Mouse (Mus musculus) testis, postnatal 10 days (tissue): ENCODE data around the gene Pitpnc1.

ENCODE experiments used
- DNase-seq: peaks from one replicate; pipeline ENCODE4 v3.0.0; 2021; ENCODE audit warnings: low spot score

Gene Pitpnc1

DNA sequence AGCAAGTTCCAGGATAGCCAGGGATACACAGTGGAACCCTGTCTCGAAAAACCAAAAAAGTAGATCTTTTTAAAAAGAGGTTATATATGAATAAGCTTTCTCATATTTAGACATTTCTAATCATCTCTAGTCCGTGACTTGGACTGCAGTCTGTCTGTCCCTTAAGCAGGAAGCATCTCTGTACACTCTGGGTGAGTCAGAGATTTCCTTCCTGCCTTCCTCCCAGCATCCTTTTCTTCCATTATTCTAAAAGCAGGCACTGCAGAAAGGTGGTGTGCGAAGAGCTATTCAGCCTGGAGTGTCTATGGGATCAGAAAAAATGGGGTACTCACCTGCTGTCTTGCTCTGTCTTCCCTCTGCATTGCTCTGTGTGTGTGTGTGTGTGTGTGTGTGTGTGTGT, 100.0 kb downstream of the Pitpnc1 start:
- DNase-seq, result no peak

DNA sequence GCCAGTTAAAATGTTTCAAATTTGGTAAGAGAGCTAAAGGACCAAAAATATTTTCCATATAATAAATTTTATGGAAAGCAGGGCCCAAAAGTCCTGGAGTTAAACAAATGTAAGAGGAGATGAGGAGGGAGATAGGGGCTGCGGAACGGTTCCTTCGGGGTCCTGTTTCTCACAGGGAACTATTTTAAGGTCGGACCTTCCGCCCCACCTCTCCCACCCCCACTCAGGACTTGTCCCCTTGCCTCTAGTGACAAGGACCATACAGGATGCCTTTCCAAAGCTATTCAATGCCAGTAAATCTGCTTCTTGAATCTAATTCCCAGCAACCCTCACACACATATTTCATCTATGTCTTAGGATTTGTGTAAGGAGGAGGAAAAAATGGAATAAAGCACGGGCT, 100.8 kb downstream of the Pitpnc1 start:
- DNase-seq, result no peak

GRCm38 (mm10) chr11:107365938-107366712, 104.4 kb downstream of the Pitpnc1 start:
- DNase-seq, result no peak

DNA sequence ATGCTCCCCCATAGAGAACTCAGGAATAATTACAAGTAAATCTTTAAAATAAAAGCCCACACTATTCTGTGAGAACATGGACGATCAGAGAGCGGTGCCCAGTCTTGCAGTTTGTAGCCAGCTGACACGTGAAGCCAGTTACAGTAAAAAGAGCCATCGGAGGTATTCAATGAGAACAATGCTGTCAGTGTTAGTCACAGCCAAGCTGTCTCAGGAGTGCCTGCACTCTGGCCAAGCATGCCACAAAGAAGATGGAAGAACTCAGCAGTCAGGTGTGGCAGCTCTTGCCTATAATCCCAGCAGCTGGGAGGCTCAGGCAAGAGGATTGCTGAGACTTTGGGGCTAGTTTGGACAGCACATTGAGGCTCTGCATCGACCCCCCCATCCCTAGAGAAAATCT, 111.8 kb downstream of the Pitpnc1 start:
- DNase-seq, result no peak

DNA sequence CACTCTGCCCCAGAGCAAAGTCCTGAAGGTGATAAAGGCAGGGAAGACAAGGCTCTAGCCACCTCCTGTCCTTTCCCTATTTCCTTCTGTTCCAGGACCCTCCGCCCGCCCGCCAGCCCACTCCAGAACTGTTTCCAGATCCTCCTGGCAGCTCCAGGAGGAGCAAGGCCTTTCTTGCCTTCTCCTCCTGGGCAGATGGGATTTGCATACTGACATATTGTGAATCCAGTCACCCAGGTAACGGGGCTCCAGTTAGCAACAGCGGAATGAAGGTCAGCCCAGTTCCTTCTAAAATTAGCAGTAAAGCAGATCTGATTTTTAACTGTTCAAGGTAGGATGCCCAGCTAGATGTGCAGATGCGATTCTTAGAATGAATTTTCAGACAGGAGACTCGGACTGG, 114.3 kb downstream of the Pitpnc1 start:
- no peak for DNase-seq

DNA sequence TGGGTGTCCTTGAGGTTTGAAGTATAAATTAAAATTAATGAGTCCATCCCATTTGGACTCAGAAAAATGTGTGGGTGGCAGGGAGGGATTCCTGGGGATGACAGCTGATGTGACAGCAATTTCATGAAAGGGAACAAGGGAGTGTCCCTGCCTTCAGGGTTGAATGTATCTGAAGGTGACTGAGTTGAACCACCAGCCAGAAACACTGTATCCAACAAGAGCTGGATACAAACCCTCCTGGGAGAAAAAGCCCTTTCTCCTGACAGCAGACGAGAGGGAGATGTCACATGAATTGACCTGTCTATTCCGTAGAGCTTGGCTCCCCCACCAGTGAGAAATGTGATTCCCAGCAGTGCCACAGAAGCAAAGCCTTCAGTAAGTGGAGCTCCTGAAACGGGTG, 115.0 kb downstream of the Pitpnc1 start:
- no peak for DNase-seq

- DNase-seq, result no peak
These were observed 115.9 kb downstream of the Pitpnc1 start for GRCm38 (mm10) chr11:107354499-107355143.

DNA sequence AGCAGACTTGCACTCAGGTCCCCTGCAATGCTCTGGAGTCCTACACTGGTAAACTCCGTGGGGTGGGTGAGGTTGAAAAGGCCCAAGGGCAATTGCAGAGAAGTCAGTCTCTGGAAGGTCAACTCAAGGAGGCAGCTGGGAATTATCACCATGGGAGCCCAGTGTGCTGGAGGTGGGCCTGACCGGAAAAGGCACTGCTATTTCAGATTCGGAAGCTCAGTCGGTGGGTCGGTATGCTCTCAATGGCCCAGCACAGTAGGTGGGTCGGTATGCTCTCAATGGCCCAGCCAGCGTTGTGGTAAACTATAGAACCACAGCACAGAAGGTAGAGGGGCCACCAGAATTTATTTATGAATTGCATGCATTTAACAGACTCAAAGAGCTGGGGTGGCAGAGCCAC, 117.9 kb downstream of the Pitpnc1 start:
- no peak for DNase-seq

- no peak for DNase-seq
These were observed 120.7 kb downstream of the Pitpnc1 start for GRCm38 (mm10) chr11:107349756-107350155.

GRCm38 (mm10) chr11:107343031-107343430, 127.5 kb downstream of the Pitpnc1 start:
- no peak for DNase-seq

DNA sequence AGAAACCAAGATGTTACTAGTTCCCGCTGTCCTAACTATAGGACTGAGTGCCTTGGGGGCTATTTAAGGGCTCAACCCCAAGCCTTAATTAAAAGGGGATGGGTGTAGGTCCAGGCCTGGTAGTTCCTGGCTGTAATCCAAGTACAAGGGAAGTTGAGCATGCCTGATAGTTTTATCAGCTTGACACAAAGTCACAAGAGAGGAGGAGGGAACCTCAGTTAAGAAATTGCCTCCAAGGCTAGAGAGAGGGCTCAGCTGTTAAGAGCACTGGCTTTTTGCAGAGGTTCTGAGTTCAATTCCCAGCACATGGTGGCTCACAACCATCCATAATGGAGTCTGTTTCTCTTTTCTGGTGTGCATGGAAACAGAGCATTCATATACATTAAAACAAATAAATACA, 128.1 kb downstream of the Pitpnc1 start:
- no peak for DNase-seq

DNA sequence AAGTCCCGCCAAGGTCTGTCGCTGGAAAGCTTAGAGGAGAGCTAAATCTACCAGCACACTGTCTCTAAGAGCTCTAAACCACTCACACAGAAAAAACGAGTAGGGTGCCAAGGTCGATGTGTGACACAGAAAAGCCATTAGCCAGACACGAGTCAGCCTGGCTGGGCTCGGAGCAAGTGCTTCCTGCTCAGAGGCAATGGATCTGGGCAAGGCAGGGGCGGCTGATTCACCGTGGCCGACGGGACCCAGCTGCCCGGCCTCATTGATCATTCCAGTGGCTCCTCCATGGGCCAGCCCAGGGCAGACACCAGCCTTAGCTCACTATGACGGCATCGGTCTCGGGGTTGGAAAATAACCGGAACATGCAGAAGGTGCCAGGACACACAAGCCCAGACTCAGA, 129.2 kb downstream of the Pitpnc1 start:
- no peak for DNase-seq

DNA sequence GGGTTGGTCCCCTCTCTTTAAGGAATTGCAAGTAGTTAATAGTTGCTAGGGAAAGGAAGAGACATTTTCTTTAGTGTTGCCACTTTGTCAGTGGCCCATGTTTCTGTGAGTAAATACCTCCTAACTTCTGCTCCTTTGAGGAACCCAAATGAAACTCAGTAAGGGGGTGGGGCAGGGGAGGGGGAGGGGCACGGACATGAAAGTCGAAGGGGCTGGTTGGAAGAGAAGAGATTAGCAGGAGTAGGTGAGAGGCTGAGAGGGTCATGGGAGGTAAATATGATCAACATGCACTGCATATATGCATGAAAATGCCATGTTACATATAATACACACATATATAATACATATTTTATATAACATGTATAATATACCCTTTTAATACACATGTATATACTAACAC, 129.7 kb downstream of the Pitpnc1 start:
- no peak for DNase-seq

GRCm38 (mm10) chr11:107339224-107339805, 131.2 kb downstream of the Pitpnc1 start:
- DNase-seq, result no peak

GRCm38 (mm10) chr11:107337391-107338148, 132.9 kb downstream of the Pitpnc1 start:
- no peak for DNase-seq

- DNase-seq, result no peak
These were observed 134.7 kb downstream of the Pitpnc1 start for GRCm38 (mm10) chr11:107335756-107336155.

DNA sequence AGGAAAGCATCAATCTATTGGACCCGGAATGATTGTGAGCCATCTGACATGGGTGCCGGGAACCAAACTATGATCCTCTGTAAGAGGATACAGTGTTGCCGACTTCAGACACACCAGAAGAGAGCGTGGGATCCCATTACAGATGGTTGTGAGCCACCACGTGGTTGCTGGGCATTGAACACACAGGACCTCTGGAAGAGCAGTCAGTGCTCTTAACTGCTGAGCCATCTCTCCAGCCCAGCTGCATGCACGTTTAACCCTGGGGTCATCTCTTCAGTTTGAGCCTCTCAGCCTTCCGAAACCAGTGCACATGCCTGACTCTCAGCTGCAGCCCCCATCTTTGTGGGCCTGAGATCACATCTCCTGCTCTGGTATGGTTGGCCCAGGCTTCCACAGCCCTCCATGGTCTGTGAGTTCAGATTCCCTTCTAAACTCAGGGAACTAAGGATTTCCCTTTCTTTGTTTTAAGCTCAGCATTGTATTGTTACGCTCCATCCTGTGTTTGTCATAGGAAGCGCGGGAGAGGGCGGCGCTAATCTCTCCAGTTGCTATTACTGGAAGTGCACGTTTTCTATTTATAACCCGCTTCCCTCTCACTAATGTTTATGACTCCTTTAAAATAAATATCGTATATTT, 135.5 kb downstream of the Pitpnc1 start:
- DNase-seq, result no peak

DNA sequence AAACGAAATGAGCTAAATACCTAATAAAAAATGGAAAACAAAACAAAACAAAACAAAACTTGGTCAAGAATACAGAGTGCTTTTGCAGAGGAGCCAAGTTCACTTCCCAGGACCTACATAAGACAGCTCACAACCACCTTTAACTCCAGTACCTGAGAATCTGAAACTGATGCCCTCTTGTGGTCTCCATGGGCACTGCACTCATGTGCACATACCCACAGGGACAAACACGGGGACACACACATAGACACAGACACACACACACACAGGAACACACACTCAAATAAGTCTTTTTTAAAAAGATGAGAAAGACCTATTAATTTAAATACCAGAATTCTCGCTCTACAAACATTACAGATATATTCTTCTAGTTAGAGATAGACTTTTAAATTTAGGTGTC, 137.6 kb downstream of the Pitpnc1 start:
- DNase-seq, result no peak

GRCm38 (mm10) chr11:107332332-107332731, 138.2 kb downstream of the Pitpnc1 start:
- DNase-seq, result no peak

DNA sequence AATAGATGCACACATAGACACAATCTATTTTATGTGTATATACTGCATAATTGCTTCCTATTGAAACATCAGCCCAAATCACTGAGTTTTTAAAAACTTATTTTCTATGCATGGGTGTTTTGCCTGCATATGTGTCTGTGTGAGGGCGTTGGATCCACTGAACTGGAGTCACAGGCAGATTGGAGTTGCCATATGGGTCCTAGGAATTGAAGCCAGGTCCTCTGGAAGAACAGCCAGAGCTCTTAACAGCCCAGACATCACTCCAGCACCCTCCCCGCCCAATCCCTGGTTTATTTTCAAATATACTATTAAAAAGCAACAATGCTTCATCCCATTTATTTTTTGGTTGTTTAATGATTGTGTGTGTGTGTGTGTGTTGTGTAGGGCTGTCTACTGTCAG, 139.1 kb downstream of the Pitpnc1 start:
- DNase-seq, result no peak

- no peak for DNase-seq
These were observed 143.2 kb downstream of the Pitpnc1 start for GRCm38 (mm10) chr11:107327326-107327725.
